Mouse (Mus musculus): ENCODE data around the gene Rhot2.
A peak's percentile ranks its signal among the peaks of the same experiment; 100 is the strongest.

Rhot2 gene

GRCm38 (mm10) chr17:25844396-25844901 lies at the start of gene Rhot2:
TSS of gene Rhot2 (minus strand) at chr17:25844851.
- peak; percentile 86 to 97 for DNase-seq (ENCODE audit: low spot score in 2 of 2)

- peak; percentile 48 to 78 for DNase-seq (ENCODE audit: low spot score in 2 of 2)
Observed at GRCm38 (mm10) chr17:25893975-25894617, 49.4 kb upstream of the Rhot2 start.

GRCm38 (mm10) chr17:25888837-25889236 lies 44.2 kb upstream of the Rhot2 start:
- no peak for DNase-seq (ENCODE audit: low spot score in 2 of 2)

- DNase-seq (ENCODE audit: low spot score in 2 of 2), result no peak
Observed at GRCm38 (mm10) chr17:25887467-25887866, 42.8 kb upstream of the Rhot2 start.

GRCm38 (mm10) chr17:25886806-25887205 lies 42.2 kb upstream of the Rhot2 start:
- no peak for DNase-seq (ENCODE audit: low spot score in 2 of 2)

GRCm38 (mm10) chr17:25885636-25886035 lies 41.0 kb upstream of the Rhot2 start:
- peak in 1 of 2 experiments; percentile 56 for DNase-seq (ENCODE audit: low spot score in 2 of 2)

GRCm38 (mm10) chr17:25883824-25884223 lies 39.2 kb upstream of the Rhot2 start:
- DNase-seq (ENCODE audit: low spot score in 2 of 2), result no peak

- no peak for DNase-seq (ENCODE audit: low spot score in 2 of 2)
Observed at GRCm38 (mm10) chr17:25883268-25883667, 38.6 kb upstream of the Rhot2 start.

- no peak for DNase-seq (ENCODE audit: low spot score in 2 of 2)
Observed at GRCm38 (mm10) chr17:25882306-25882705, 37.7 kb upstream of the Rhot2 start.

GRCm38 (mm10) chr17:25881691-25882090 lies 37.0 kb upstream of the Rhot2 start:
- no peak for DNase-seq (ENCODE audit: low spot score in 2 of 2)

GRCm38 (mm10) chr17:25880913-25881641 lies 36.4 kb upstream of the Rhot2 start:
- no peak for DNase-seq (ENCODE audit: low spot score in 2 of 2)

- DNase-seq (ENCODE audit: low spot score in 2 of 2), result no peak
Observed at GRCm38 (mm10) chr17:25880196-25880910, 35.7 kb upstream of the Rhot2 start, which contains the start of gene Wfikkn1. TSS of gene Wfikkn1 (minus strand) at chr17:25880858.

GRCm38 (mm10) chr17:25879750-25880149 lies 35.1 kb upstream of the Rhot2 start:
- DNase-seq (ENCODE audit: low spot score in 2 of 2), result no peak

GRCm38 (mm10) chr17:25879261-25879660 lies 34.6 kb upstream of the Rhot2 start:
- DNase-seq (ENCODE audit: low spot score in 2 of 2), result peak in 1 of 2 experiments; percentile 54

- DNase-seq (ENCODE audit: low spot score in 2 of 2), result no peak
Observed at GRCm38 (mm10) chr17:25878611-25879180, 34.0 kb upstream of the Rhot2 start.

GRCm38 (mm10) chr17:25877741-25878610 lies 33.3 kb upstream of the Rhot2 start:
- no peak for DNase-seq (ENCODE audit: low spot score in 2 of 2)

GRCm38 (mm10) chr17:25877025-25877424 lies 32.4 kb upstream of the Rhot2 start:
- no peak for DNase-seq (ENCODE audit: low spot score in 2 of 2)

- DNase-seq (ENCODE audit: low spot score in 2 of 2), result no peak
Observed at GRCm38 (mm10) chr17:25876347-25876915, 31.8 kb upstream of the Rhot2 start.

- peak; percentile 86 to 92 for DNase-seq (ENCODE audit: low spot score in 2 of 2)
Observed at GRCm38 (mm10) chr17:25875171-25876136, 30.8 kb upstream of the Rhot2 start.

All from spleen, postnatal 10 days (tissue).